Mouse (Mus musculus) stomach, embryonic 16.5 days (tissue): ENCODE data around the gene Cabp1. TPM values are rescaled to one million over a fixed set of nuclear protein-coding genes. Genes with fewer than 3 reads are reported as not detected.

Source experiments
- ATAC-seq: fragments of 200-750 bp; cut with Nextera tagmentation; 2 replicates; pipeline ENCODE4 v1.8.0; 2017; ENCODE audit warnings: moderate number of reproducible peaks, moderate TSS enrichment; ENCODE audit not compliant: insufficient read depth, low FRiP score
- H3K27ac ChIP-seq: fragments of 300-500 bp; sonication (generic); 2 replicates; pipeline ENCODE4 v1.5.1; 2014; ENCODE audit warnings: low read length
- H3K27me3 ChIP-seq: fragments of 300-500 bp; sonication (generic); 2 replicates; pipeline ENCODE4 v1.6.1; 2014; ENCODE audit warnings: low read length, control low read depth, mixed read lengths; ENCODE audit not compliant: control insufficient read depth, insufficient read depth
- H3K36me3 ChIP-seq: fragments of 300-500 bp; sonication (generic); 2 replicates; pipeline ENCODE4 v1.6.1; 2014; ENCODE audit warnings: low read length; ENCODE audit not compliant: control insufficient read depth, insufficient read depth
- H3K4me1 ChIP-seq: fragments of 300-500 bp; sonication (generic); 2 replicates; pipeline ENCODE4 v1.6.1; 2014; ENCODE audit warnings: low read length, control low read depth, mixed read lengths; ENCODE audit not compliant: control insufficient read depth, insufficient read depth
- H3K4me2 ChIP-seq: fragments of 300-500 bp; sonication (generic); 2 replicates; pipeline ENCODE4 v1.6.1; 2014; ENCODE audit warnings: low read depth, low read length, mixed read lengths
- H3K4me3 ChIP-seq: fragments of 300-500 bp; sonication (generic); replicated peaks from 2 replicates; pipeline ENCODE4 v1.5.1; 2014; ENCODE audit warnings: mild to moderate bottlenecking, low read length
- H3K9ac ChIP-seq: fragments of 300-500 bp; sonication (generic); 2 replicates; pipeline ENCODE4 v1.6.1; 2014; ENCODE audit warnings: low read length
- H3K9me3 ChIP-seq: fragments of 300-500 bp; sonication (generic); replicated peaks from 2 replicates; pipeline ENCODE4 v1.6.1; 2016; ENCODE audit warnings: low read length, control low read depth; ENCODE audit not compliant: control insufficient read depth
- WGBS: fragments of 180-500 bp; shearing (Covaris S2); extraction: QIAGEN DNeasy Blood & Tissue Kit; methylation state at CpG from one replicate; pipeline ENCODE4 v1.1.7; 2014; 5-methylcytosine and 5-hydroxymethylcytosine counted together
- polyA plus RNA-seq: library from polyadenylated mRNA; unstranded; fragments of >200 nt; fragmentation: Nextera tagmentation; extraction: Ambion mirVana; gene quantifications from 2 replicates; pipeline ENCODE4 v1.2.1, GENCODE M21; 2015

The Cabp1 gene
- polyA plus RNA-seq, 1 experiment from 2014 or later: 1.4 TPM

DNA sequence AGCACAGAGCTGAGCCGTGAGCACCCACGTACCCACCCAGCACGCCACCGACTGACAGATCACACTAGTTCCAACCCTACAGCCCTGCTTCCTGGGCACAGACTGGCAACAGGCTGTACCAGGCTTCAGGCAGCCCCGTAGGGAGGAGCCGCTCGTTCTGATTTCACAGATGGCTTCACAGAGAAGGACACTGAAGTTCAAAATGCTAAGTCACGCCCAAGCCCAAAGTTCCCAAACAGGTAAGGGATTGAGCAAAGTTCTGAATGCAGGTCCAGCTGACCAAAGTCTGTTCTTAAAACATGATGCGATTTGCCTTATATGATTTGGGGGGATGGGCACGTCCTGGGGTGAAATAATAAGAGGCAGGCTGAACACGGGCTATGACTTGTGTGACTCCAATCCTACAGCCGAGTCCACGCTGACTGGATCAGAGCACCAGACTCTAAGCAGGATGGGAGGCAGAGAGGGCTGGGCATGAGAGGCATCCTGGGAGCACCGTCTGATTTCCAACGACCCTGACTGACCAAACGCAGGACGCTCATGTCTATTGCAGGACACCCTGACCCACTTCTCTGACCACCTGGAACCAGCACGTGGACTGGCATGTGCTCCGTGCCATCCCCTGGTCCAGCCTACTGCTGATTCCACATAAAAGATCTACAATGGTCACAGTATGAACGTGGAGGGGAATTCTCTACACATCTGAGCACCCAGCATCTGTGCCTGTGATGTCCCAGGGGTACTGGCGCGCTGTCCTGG is 66.6 kb downstream of the Cabp1 start:
- 94% methylated on average over 22 of the region's 22 CpGs for WGBS
- no peak overlapping the region for H3K27ac ChIP-seq
- no peak overlapping the region for H3K4me3 ChIP-seq
- no peaks in the 10 kb centered on the region for H3K9me3 ChIP-seq
- H3K27me3 ChIP-seq: no peaks in the 10 kb centered on the region
- H3K4me2 ChIP-seq: no peak overlapping the region
- H3K9ac ChIP-seq: no peak overlapping the region
- H3K4me1 ChIP-seq: 0 out of 2 replicates have a peak, but pooled peaks cover 11% of the 10 kb centered on the region
- ATAC-seq: no peak
- H3K36me3 ChIP-seq: peaks cover 3% of the 10 kb centered on the region; the same call in 1 of the 2 replicates

- H3K4me3 ChIP-seq: no peak overlapping the region
- no peaks in the 10 kb centered on the region for H3K9me3 ChIP-seq
- peaks cover 3% of the 10 kb centered on the region; the same call in 1 of the 2 replicates for H3K36me3 ChIP-seq
- H3K9ac ChIP-seq: no peak overlapping the region
- H3K27ac ChIP-seq: no peak overlapping the region
- H3K4me1 ChIP-seq: 0 out of 2 replicates have a peak, but pooled peaks cover 11% of the 10 kb centered on the region
- ATAC-seq: peak; percentile 43; the same call in 1 of the 2 replicates
- no peaks in the 10 kb centered on the region for H3K27me3 ChIP-seq
- H3K4me2 ChIP-seq: no peak overlapping the region
- WGBS: 87% methylated on average over 28 of the region's 28 CpGs
Observed at GRCm38 (mm10) chr5:115126578-115127312, 67.4 kb downstream of the Cabp1 start.

- peak; percentile 79 for ATAC-seq
- 0 out of 2 replicates have a peak overlapping the region, but pooled peaks have one; percentile 4 for H3K27ac ChIP-seq
- H3K4me1 ChIP-seq: 0 out of 2 replicates have a peak, but pooled peaks cover 11% of the 10 kb centered on the region
- 0 out of 2 replicates have a peak overlapping the region, but pooled peaks have one; percentile 36 for H3K9ac ChIP-seq
- H3K36me3 ChIP-seq: peaks cover 3% of the 10 kb centered on the region; the same call in 1 of the 2 replicates
- H3K4me2 ChIP-seq: peak overlapping the region; percentile 3; the same call in 1 of the 2 replicates
- H3K4me3 ChIP-seq: no peak overlapping the region
- no peaks in the 10 kb centered on the region for H3K9me3 ChIP-seq
- 22% methylated on average over 24 of the region's 24 CpGs for WGBS
- H3K27me3 ChIP-seq: no peaks in the 10 kb centered on the region
Observed at GRCm38 (mm10) chr5:115125211-115125871, 68.8 kb downstream of the Cabp1 start.

DNA sequence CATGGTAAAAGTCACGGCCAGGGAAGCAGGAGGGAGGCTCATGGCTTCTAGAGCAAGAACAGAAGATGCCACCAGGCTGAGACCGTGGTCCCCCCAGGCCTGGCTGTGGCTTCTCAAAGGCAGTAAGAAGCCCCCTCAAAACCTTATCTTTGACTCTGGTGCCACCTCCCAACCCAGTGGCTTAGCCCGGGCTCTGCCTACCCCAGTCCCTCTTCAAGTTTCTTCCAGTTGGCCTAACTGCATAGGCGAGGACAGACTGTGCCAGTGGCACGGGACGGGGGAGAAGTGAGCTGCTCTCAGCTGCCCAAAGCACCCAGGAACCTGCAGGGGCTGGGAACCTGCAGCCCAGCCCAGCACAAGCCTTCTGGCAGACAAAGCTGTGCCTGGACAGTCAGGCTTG is 69.5 kb downstream of the Cabp1 start:
- peaks cover 3% of the 10 kb centered on the region; the same call in 1 of the 2 replicates for H3K36me3 ChIP-seq
- peak; percentile 12; the same call in 1 of the 2 replicates for ATAC-seq
- H3K4me2 ChIP-seq: no peak overlapping the region
- no peak overlapping the region for H3K27ac ChIP-seq
- 0 out of 2 replicates have a peak overlapping the region, but pooled peaks have one; percentile 36 for H3K9ac ChIP-seq
- WGBS: 89% methylated on average over 6 of the region's 6 CpGs
- H3K9me3 ChIP-seq: no peaks in the 10 kb centered on the region
- no peak overlapping the region for H3K4me3 ChIP-seq
- H3K4me1 ChIP-seq: 0 out of 2 replicates have a peak, but pooled peaks cover 11% of the 10 kb centered on the region
- H3K27me3 ChIP-seq: no peaks in the 10 kb centered on the region

DNA sequence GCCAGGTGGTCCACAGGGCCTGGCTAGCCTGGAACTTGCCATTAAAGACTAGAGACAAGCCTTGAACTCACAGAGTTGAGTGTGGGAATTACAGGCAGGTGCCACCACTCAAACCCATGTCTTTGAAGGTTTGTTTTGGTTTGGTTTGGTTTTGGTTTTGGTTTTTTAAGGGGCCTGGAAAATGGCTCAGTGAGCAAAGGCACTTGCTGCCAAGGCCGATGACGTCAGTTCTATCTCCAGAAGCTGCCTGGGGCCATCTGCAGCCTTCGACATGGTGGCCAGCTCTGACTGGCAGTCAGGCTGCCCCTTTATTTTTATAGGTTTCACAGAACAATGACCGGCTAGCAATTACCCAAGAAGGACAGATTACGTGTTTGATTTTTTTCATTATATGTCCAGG is 73.2 kb downstream of the Cabp1 start:
- Histone ChIP-seq H3K9ac (no peak overlapping the region), H3K4me1 (peaks cover 17% of the 10 kb centered on the region; the same call in 1 of the 2 replicates), H3K27me3 (no peaks in the 10 kb centered on the region), H3K36me3 (peaks cover 10% of the 10 kb centered on the region), H3K27ac (no peak overlapping the region), H3K9me3 (no peaks in the 10 kb centered on the region), H3K4me3 (no peak overlapping the region), H3K4me2 (no peak overlapping the region)
- ATAC-seq: no peak
- 85% methylated on average over 5 of the region's 5 CpGs for WGBS

- Histone ChIP-seq H3K27ac (peak within 1 kb of the TSS; percentile 69), H3K4me2 (peak within 1 kb of the TSS; percentile 81), H3K4me1 (peaks cover 6% of the 10 kb centered on the region; the same call in 1 of the 2 replicates), H3K4me3 (peak within 1 kb of the TSS; percentile 98), H3K27me3 (no peaks in the 10 kb centered on the region), H3K9ac (peak within 1 kb of the TSS; percentile 89), H3K9me3 (no peaks in the 10 kb centered on the region), H3K36me3 (peaks cover 10% of the 10 kb centered on the region)
- under 1% methylated on average over 39 of the region's 39 CpGs for WGBS
- peak; percentile 94 for ATAC-seq
Observed at GRCm38 (mm10) chr5:115118961-115119570, 75.1 kb downstream of the Cabp1 start, which contains the start of gene Acads. Acads (minus strand) TSS chr5:115119346.

Other genes starting within 250 kb of the Cabp1 start
- 8.7 and 9.8 TPM in 2 replicates for gene Hnf1a, start 223.3 kb downstream of the Cabp1 start, polyA plus RNA-seq
- 9.6 and 10.6 TPM in 2 replicates for gene Sppl3, start 183.2 kb downstream of the Cabp1 start, polyA plus RNA-seq
- 20.2 and 27.8 TPM in 2 replicates for gene Gm10401, start 96.1 kb downstream of the Cabp1 start, polyA plus RNA-seq
- gene Acads, start 75.0 kb downstream of the Cabp1 start, polyA plus RNA-seq: 50.8 and 53.3 TPM in 2 replicates
- gene Unc119b, start 59.4 kb downstream of the Cabp1 start, polyA plus RNA-seq: 22.2 and 25.4 TPM in 2 replicates
- gene Mlec, start 36.2 kb downstream of the Cabp1 start, polyA plus RNA-seq: 66.2 and 68.8 TPM in 2 replicates
- 88.6 and 100 TPM in 2 replicates for gene Pop5, start 41.5 kb upstream of the Cabp1 start, polyA plus RNA-seq
- gene Rnf10, start 78.5 kb upstream of the Cabp1 start, polyA plus RNA-seq: 85.1 and 99.8 TPM in 2 replicates
- 46.5 and 49.2 TPM in 2 replicates for gene Coq5, start 85.3 kb upstream of the Cabp1 start, polyA plus RNA-seq
- 1,419 and 1,514 TPM in 2 replicates for gene Dynll1, start 106.6 kb upstream of the Cabp1 start, polyA plus RNA-seq
- 111 and 127 TPM in 2 replicates for gene Srsf9, start 132.8 kb upstream of the Cabp1 start, polyA plus RNA-seq
- gene Gatc, start 146.8 kb upstream of the Cabp1 start, polyA plus RNA-seq: 21.3 and 24.5 TPM in 2 replicates
- 49.4 and 60.9 TPM in 2 replicates for gene Triap1, start 146.8 kb upstream of the Cabp1 start, polyA plus RNA-seq
- 927 and 1,043 TPM in 2 replicates for gene Cox6a1, start 154.6 kb upstream of the Cabp1 start, polyA plus RNA-seq
- 3.5 and 4.9 TPM in 2 replicates for gene Msi1, start 235.2 kb upstream of the Cabp1 start, polyA plus RNA-seq